Mouse (Mus musculus) frontal cortex, postnatal 10 days (tissue): ENCODE data around the gene Pck1.

Source experiments
- DNase-seq, 2 experiments: peaks; one replicate each; pipeline ENCODE4 v3.0.0; 2022; ENCODE audit warnings: low spot score in 2 of 2, mixed read lengths in 1 of 2

The Pck1 gene

DNA sequence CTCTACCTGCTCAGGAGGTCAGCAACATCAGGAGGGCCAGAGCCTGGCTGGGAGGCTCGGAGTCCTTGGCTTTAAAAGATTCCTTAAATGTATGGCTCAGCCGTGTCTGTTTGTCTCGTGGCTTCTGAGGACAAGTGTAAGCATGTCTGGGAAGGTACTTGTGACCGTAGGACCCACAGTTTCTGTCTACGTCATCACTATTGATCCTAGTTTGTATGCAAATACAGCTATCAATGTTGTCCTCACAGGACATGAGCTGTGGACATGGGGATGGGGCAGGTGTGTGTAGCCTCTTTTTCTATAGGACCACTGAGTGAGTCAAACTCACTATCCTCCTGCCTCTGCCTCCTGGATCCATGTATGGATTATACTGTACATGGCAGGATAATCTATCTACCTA lies 4.8 kb upstream of the Pck1 start:
- DNase-seq: no peak

DNA sequence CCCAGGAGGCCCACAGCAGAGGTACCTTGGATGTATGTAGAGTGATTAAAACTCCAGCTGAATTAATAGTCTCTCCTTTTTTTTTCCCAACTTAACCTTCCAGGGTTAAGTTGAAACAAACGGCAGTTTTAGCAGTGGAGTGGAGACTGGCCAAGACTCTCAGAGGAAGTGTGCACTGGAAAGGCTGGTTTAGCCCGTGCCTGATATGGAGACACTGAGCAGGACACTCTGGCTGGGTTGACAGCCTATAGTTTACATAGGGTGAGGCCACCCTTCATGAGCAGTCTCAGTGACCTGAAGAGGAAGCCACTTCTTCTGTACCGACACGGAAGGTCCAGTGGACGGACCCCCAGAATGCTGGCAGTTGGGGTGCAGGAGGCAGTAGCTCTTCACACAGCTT lies 1.5 kb upstream of the Pck1 start:
- no peak for DNase-seq

- DNase-seq: no peak
Measured at GRCm38 (mm10) chr2:173151784-173152284, 1.0 kb upstream of the Pck1 start.

DNA sequence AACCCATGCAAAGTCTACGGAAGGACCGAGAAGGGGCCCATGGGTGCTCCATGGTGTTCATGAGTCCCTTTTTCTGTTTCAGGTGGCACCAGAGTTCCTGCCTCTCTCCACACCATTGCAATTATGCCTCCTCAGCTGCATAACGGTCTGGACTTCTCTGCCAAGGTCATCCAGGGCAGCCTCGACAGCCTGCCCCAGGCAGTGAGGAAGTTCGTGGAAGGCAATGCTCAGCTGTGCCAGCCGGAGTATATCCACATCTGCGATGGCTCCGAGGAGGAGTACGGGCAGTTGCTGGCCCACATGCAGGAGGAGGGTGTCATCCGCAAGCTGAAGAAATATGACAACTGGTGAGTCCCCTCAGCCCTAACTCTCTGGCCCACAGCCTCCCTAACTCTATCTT lies 418 bp downstream of the Pck1 start:
- no peak for DNase-seq

DNA sequence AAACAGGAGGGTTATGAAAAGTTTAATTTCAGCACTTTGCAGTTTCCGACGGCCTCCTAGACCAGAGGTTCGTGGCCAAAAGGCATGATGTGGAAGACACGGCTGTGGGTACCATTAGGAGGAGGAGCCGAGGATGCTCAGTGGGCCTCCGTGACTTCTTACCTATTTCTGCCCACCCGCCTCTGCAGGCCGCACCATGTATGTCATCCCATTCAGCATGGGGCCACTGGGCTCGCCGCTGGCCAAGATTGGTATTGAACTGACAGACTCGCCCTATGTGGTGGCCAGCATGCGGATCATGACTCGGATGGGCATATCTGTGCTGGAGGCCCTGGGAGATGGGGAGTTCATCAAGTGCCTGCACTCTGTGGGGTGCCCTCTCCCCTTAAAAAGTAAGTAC lies 1.7 kb downstream of the Pck1 start:
- DNase-seq: no peak

DNA sequence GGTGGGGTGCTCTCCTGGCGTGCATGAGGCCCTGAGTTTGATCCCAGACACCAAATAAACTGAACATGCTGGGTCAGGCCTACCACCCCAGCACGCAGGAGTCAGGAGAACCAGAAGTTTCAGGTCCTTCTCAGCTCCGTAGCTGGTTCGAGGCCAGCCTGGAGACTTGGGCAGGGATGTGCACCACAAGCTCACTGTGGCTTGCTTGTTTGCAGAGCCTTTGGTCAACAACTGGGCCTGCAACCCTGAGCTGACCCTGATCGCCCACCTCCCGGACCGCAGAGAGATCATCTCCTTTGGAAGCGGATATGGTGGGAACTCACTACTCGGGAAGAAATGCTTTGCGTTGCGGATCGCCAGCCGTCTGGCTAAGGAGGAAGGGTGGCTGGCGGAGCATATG lies 2.1 kb downstream of the Pck1 start:
- no peak for DNase-seq

DNA sequence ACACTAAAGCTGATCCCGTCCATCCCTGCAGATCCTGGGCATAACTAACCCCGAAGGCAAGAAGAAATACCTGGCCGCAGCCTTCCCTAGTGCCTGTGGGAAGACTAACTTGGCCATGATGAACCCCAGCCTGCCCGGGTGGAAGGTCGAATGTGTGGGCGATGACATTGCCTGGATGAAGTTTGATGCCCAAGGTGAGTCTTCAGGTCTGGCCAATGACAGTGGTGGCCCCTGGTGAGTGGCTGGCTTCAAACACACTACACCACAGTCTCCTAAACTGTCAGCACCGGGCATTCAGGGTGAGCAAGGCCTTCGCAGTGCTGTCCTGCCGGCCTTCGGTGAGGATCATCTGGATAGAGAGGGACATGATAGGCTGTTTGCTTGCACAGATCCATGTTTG lies 3.1 kb downstream of the Pck1 start:
- DNase-seq: no peak

DNA sequence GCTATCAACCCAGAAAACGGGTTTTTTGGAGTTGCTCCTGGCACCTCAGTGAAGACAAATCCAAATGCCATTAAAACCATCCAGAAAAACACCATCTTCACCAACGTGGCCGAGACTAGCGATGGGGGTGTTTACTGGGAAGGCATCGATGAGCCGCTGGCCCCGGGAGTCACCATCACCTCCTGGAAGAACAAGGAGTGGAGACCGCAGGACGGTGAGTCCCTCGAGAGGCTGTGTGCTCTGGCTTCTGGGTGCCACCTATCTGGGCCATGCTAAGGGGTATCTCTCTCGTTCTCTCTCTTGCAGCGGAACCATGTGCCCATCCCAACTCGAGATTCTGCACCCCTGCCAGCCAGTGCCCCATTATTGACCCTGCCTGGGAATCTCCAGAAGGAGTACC lies 4.1 kb downstream of the Pck1 start:
- DNase-seq: no peak

DNA sequence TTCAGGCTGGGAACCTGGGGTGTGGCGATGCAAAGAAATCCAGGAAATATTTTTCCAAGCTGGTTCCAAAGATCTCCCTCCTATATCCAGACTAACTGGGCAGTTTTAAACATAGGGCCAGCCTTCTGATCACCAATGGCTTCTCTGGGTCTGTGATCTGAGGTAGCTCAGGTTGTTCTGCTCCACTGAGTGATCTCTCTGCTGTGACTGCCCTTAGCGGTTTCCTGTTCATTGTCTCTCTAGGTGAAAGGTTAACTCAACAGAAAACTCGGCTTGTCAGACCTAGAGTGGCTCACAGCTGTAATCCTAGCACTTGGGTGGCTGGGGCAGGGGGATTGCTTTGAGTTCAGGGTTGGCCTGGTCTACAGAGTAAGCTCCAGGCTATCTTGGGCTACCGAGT lies 4.5 kb downstream of the Pck1 start:
- DNase-seq: no peak

- no peak for DNase-seq
Measured at GRCm38 (mm10) chr2:173157871-173158270, 5.0 kb downstream of the Pck1 start.

- no peak for DNase-seq
Measured at GRCm38 (mm10) chr2:173158390-173159055, 5.7 kb downstream of the Pck1 start.

DNA sequence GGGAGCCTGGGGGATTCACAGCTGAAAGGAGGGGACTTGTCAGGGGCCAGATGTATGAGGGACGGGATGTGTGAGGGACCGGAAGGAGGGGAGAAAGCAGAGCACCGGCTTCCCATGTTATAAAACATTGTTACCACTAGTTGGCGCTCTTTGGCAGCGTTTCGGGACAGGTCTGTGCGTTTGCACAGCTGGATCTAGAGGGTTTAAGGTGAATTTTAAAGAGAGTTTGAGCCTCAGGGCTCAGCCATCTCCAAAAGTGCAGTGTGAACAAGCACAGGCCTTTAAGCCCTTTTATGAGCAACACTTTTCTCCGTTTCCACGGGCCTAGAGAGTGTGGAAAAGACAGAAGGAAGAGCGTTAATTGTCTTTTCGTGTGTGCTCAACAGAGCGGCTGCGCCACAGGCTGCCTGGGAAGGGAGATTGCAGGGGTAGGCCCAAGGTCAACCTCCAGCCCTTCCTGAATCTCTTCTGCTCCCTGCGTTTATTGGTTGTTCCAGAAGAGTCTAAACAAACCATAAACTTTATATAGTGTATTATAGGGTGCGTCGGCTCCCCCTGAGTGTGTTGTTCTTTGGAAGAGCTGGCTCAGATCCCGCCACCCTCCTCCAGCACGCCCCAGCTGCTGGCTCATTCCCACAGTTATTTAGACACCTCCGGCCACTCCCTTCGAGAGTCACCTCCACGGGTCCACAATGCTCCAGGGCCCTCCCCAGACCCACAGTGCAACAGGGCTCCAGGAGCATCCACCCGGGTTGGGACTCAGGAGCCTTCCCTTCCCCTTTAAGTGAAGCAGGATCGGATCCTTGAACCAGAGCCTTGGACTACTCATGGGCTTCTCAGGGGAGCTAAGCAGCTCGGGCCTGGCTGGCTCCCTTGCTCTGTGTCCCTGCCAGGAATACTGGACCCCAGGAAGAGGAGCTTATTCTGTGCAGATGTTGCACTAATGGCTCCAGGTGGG lies 6.8 kb downstream of the Pck1 start:
- DNase-seq: peak in 1 of 2 experiments; percentile 37

GRCm38 (mm10) chr2:173163380-173163779 lies 10.5 kb downstream of the Pck1 start:
- DNase-seq: no peak

DNA sequence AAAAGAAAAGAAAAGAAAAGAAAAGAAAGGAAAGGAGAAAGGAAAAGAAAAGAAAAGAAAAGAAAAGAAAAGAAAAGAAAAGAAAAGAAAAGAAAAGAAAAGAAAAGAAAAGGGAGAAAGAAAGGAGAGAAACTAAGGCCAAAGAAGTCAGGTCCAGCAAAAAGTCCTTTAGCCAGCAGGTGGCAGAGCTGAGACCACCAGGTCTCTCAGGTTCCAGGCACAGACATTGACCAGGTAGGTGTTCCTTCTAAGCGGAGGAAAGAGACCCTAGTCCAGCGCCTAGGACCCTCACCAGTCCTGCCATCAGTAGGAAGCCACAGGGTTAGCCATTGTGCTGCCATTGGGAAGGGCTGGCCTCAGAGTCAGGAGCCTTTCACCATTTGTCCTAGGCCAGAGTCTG lies 11.5 kb downstream of the Pck1 start:
- no peak for DNase-seq

DNA sequence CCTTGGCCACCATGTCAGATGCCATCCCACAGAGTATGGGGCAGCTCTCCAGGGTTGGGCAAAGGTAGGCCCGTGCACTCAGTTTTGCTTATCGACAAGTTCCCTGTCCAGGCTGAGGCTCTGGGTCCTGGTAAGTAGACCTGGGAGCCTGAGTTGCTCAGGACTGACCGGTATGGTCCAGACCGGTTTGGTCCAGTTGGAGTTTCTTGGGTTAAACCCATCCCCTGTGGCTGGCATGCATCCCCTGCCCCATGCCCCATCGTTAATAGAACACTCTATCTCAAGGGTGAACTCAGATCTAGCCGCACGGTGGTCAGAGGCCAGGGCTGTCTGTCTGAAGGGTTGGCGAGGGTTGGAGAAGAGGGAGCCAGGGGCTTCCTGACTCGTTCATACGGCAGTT lies 12.1 kb downstream of the Pck1 start:
- no peak for DNase-seq

DNA sequence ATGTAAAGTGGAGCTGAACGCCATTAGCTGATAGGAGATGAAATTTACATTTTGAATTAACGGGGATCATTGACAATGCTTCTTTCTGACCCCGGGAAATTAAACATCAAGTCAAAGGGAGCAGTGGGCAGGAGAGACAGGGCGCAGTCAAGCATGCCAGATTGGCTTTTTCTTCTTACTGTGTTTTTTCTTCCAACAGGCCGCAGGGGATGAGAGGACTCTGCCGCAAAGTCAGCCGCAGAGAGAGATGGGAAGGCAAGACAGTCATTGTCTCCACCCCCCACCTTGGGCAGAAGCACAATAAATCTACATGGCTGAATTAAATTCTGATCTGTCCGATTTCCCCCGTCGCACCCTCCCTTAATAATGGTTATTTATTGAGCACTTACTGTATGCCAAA lies 12.5 kb downstream of the Pck1 start:
- no peak for DNase-seq

- no peak for DNase-seq
Measured at GRCm38 (mm10) chr2:173168411-173168851, 15.6 kb downstream of the Pck1 start.

- no peak for DNase-seq
Measured at GRCm38 (mm10) chr2:173170081-173170480, 17.2 kb downstream of the Pck1 start.

GRCm38 (mm10) chr2:173170715-173171114 lies 17.9 kb downstream of the Pck1 start:
- DNase-seq: no peak

DNA sequence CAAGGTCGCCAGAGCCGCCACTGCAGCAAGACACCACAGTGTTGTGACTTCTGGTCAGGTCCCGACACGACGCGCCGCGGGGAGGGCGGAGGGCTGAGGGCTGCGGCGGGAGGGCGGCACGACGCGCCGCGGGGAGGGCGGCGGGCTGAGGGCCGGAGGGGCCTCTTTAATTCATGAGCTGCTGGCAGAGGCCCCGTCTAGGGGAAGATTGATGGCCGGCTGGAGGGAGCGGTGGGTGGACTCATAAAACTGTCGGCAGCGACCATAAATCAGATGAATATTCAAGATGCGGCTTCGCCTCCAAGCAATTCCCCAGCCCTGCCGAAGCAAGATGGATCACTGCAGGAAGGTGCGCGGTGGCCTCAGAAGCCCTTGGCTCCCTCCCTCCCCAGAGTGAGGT lies 18.6 kb downstream of the Pck1 start:
- DNase-seq: peak in 1 of 2 experiments; percentile 52

DNA sequence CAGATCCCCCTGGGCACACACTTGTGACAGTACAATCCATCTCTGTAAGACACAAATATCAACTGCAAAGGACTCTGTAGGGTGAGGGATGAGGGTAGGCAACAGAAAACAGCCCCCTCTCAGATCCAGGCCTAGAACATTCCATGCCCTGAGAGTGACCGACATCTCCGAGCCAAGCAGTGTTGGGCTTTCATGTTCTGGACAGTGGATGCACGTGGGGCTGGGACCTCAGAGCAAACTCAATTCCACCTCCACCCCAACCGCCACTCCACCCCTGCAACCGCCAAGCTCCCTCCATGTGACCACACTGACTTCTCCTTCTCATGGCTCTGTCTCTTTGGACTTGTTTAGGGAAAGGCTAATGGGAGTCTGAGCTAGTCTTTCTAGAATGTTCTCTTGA lies 19.1 kb downstream of the Pck1 start:
- no peak for DNase-seq

DNA sequence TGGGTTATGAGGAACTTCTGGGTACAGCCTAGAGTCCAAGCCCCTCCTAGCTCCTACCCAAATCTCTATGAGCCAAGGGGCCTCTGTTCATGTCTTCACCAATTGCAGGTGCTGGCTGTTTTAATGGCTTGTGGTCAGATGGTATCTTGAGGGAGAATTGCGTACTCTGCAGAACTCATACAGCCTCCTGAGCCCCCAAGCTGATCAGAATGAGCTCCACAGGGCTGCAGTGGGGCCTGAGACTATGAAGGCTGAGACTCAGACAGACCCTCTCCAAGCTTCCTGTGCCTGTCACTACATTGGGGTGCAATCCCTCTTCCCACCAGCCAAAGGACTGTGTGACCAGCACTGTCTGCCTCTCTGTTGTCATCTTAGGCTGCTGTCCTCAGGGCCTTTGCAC lies 19.5 kb downstream of the Pck1 start:
- no peak for DNase-seq

DNA sequence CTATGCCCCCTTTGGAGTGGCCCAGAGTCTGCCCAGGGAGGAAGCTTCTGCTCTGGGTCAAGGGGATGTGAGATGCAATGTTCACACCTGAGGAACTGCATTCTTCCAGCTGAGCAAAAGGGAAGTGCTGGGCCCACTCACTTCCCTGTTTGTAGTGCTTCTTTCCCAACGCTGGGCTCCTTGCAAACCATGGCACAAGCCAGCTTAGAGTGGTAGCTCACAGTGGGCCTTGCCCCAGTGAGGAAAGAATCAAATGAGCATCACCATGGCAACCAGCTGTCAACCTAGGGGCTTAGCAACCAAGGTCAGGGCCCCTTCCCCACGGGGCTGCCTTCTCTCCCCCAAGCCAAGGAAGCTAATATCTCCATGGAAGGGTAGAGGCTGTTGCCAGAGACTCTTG lies 20.2 kb downstream of the Pck1 start:
- DNase-seq: peak; percentile 22 to 25
